Mouse (Mus musculus): Measurements from ENCODE around the gene Focad.
A peak's percentile ranks its signal among the peaks of the same experiment; 100 is the strongest.

Gene Focad

DNA sequence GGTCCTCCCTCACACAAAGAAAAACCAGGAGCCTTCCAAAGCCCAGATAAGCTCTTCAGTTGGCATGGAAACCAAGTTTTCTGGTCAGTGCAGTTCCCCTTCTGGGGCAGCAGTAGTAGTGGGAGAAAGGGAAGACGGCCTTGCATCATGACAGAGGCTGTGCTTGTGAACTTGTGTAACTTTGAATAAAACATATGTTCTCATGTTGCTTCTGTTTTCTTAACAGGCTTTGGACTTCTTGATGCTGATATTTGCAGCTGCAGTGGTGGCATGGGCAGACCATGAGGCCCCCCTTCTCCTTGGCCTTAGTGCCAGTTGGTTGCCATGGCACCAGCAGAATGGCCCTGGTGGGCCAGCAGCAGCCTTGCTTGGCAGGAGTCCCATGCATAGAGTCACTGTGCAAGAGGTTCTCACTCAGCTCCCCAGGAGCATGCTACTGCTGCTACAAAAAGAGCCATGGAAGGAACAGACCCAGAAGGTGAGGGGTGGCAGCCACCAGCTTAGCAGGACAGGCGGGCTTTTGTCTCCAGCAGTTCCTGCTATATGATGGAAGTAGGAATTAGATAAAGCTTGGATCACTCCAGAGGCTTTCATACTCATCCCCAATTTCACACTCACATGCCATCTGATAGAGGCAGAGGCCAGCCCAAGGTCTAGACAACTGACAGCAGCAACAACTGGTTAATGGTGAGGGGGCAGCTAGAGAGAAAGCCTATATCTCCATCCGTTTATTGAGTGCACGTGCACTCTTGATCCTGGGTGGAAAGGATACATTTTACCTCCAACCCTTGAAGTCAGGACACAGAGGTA is 312.7 kb downstream of the Focad start:
- DNase-seq = peak; percentile 47

GRCm38 (mm10) chr4:88409279-88409678 is 314.9 kb downstream of the Focad start:
- DNase-seq = no peak

GRCm38 (mm10) chr4:88412331-88412730 is 317.9 kb downstream of the Focad start:
- DNase-seq = peak; percentile 4

DNA sequence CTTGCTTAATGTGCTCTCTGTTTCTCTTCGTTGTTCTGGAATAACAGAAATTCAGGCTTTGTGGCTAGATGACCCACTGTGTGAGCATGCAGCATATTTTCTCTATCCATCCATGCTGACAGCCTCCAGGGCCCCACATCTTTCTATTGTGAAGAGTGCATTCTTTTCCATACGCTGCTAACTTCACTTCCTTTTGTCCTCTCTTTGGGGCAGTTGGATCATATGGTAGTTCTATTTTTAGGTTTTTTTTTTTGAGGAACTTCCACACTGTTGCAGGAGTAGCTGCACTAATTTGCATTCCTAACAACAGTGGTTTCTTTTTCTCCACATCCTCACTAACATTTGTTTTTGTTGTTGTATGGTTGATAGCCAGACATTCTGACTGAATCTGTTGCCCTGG is 320.6 kb downstream of the Focad start:
- no peak for DNase-seq

DNA sequence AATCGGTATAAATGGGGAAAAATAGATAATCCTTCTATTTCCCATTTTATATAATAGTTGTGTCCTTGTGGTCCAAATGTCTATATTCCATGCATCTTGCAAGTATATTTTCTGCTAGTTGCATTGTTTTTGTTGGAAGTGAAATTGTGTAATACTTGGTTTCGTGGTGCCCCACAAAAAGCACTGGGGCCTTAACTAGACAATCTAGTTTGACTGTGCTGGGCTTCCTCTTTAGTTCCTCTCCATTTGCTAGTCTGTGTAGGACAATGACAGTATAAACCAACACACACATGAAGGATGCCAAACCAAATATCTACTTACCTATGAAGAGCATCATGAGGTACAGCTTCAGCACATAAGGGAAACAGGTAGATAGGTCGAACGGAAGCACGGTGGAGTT is 324.9 kb downstream of the Focad start:
- no peak for DNase-seq

GRCm38 (mm10) chr4:88424563-88424962 is 330.1 kb downstream of the Focad start:
- DNase-seq = no peak

DNA sequence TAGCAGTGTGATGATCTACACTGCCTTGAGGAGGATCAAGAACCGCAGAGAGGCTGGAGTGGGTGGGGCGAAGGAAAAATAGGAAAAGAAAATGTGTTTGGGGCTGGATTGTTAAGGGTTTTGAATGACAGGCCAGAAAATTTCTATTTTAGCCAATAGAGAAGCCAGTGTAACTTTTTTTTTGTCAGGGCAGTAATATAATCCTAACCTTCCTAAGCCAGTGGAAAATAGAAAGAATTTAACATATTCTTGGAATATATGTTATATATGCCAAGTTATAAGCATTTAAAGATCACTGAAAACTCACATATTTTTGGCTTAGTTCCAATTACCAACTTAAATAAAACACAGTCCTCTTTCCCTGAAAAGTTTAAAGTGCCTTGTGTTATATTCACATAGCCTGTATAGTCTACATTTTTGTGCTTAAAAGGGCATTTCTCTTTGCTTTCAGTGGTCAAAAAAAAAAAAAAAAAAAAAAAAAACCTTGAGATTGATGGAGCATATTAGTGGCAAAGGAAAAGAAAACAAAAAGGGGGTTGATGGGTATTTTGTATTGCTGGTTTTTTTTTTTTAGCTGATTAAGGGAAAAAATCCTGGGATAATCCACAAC is 333.3 kb downstream of the Focad start:
- DNase-seq = no peak

DNA sequence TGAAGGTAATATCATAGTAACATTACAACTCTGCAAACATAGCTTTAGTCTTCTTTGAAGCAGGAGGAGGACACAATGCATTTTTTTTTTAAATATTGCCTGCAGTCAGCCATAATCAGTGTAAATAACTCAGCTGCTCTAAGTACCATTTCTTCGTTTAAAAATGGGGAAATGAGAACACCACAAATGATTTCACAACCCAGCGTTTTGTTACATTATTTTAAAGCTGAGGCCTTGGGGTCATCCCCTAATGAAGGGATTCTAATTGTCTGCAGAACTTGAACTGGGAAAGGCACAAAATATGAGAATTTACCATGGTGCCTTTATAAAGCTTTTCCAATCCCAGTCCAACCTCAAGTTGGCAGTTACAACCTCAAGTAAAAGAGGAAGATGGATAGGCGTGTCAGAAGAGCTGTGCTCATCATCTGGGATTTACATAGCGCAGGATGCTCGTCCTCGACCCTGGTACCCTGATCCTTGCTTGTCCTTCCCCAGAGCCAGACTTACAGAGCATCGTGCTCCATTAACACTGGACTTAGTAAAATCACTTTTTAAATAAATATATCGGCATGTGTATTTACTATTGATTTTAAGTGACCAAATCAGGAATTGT is 338.1 kb downstream of the Focad start:
- peak; percentile 20 for DNase-seq

- DNase-seq = no peak
Observed at GRCm38 (mm10) chr4:88436593-88437165, 342.2 kb downstream of the Focad start.

DNA sequence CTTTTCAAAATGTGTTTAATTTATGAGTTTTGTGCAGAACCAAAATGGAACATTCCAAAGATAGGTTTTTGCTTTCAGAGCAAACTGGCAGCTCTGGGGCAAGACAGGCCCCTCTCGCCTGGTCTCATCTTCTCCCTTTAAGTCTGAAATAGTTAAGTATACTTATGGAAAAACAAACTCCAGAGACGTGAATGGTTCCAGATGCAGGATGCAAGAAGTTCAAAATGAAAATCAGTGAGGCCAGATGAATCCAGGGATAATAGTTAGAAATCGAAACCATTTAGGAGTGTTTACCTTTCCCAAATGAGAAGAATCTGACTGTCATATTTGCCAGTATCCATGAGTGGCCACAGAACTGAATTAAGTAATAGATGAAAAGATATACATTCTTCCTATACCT is 342.7 kb downstream of the Focad start:
- no peak for DNase-seq

GRCm38 (mm10) chr4:88437917-88438316 is 343.5 kb downstream of the Focad start:
- DNase-seq = no peak

DNA sequence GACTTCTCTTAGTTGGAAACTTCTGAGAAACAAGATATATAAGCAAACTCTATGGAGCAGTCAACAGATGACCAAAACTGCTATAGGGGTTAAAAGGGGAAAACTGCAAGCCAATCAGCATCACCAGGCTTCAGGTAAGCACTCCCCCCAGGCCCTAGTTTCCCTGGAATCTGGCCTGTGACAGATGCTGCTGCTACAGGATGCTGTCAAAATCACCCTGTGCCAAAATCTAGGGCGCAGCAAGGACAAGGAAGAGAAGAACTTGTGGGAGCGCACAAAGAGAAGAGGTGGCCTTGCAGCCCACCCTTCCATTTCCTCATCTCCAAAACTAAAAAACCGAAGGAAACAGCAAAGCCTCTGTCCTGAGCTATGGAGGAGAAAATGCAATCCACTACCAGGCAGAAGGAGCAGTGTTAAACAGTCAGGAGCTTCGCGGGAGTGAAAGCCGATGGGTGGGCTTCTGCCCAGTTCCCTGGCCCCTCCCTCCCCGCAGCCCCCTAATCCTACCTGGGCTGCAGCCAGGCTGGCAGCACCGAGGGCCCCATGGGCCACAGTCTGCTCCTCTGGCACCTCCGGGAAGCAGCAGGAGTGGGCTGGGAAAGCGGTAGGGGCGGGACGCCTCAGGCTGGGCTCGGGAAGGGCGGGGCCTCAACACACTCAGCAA is 344.0 kb downstream of the Focad start, which contains the start of gene Hacd4:
TSS of gene Hacd4 (minus strand) at position 603 of the 664 bp plus-strand sequence.
- peak; percentile 83 for DNase-seq

DNA sequence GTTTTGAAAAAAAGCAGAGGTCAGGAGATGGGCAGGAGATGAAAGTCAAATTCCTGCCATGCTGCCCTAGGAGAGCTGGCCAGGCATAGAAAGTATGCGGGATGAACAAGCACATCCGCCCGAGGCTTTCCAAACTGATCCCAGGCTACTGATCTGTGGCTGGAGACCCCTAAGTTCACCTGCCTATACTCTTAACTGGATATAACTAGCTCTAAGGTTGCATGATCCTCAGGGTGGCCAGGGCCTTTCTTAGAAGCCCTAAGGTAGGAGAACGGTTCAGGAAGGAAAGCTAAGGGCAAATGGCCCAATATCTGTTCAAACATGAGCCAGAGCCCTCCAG is 344.5 kb downstream of the Focad start:
- DNase-seq = no peak

DNA sequence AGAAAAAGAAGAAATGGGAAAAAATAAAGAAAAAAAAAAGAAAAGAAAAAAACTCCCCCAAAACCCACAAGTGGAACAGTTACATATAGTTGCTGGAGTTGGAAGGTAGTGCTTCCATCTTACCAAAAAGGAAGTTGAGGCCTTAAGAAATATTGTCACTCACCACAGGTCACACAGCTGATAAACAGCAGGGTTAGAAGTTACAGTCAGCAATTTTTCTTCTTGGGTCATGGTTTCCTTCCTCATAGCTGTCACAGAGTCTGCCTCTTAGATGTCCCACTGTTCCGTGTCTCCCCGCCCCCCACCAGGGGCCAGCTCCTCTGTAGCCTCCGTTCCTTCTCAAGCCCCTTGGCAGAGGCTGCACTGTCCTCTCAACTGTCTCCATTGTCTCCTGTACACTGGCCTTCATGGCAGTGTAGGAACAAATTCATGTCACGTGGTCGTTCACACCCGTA is 345.3 kb downstream of the Focad start:
- peak; percentile 25 for DNase-seq

GRCm38 (mm10) chr4:88440814-88441213 is 346.4 kb downstream of the Focad start:
- DNase-seq = no peak

- no peak for DNase-seq
Observed at GRCm38 (mm10) chr4:88448976-88449375, 354.5 kb downstream of the Focad start.

DNA sequence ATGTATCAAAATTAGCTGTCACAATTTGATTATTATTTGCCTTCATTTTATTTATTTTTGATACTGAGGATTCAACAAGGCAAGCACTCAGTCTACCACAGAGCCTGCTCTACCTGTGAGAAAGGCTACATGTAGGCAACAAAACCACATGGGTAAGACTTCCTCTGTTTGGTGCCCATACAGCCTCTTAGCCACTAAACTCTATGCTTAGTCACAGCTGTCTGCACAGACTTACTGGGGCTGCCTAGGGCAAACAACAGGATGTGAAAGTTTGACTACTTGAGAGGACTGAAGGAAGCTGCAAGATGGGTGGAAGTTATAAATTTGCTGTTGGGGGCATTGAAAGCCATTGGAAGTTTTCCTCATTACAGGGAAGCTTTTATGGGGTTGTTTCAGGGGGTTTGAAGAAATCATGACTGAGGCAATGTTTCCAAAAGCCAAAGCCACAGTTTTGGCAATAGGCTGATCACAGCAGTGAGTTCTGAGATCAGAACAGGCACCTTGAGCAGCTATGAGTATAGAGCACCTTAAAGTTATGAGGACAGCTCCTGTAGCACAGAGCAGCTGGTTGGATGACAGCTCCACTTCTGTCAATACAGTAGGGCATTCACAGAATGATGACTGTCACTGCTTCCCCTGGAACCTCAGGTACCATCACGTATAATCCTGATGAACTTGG is 355.8 kb downstream of the Focad start:
- DNase-seq = no peak

- DNase-seq = no peak
Observed at GRCm38 (mm10) chr4:88458093-88458492, 363.7 kb downstream of the Focad start.

GRCm38 (mm10) chr4:88458673-88459072 is 364.2 kb downstream of the Focad start:
- DNase-seq = no peak
